Comparison of ENCODE assay signal across 8 mouse cellular contexts in genomic region chr6:118010756-118011615, GRCm38 (mm10). TPM values are rescaled to one million over a fixed set of nuclear protein-coding genes. Genes with fewer than 3 reads are reported as not detected.
A peak's percentile ranks its signal among the peaks of the same experiment; 100 is the strongest.
DNase-seq lines count a peak whose midpoint lies in the region; ATAC-seq and TF ChIP-seq lines count a peak whose summit lies in the region.

Rasgef1a (plus strand) TSS chr6:118011438.

- H3K4me2 ChIP-seq in heart, embryonic 15.5 days, result peak within 1 kb of the TSS; percentile 95
- peak within 1 kb of the TSS; percentile 88 for H3K4me2 ChIP-seq in hindbrain, embryonic 11.5 days (replicated peaks; ENCODE audit: low read depth, low read length)
- peak within 1 kb of the TSS; percentile 69 for H3K4me2 ChIP-seq in limb, embryonic 14.5 days (replicated peaks; ENCODE audit: low read depth, low read length, severe bottlenecking)

- ATAC-seq in heart, embryonic 15.5 days (replicated peaks; ENCODE audit: insufficient number of reproducible peaks, insufficient read depth, low FRiP score, low read depth), result no peak
- peak; percentile 54 for ATAC-seq in hindbrain, embryonic 11.5 days (ENCODE audit: low FRiP score)
- no peak for ATAC-seq in limb, embryonic 14.5 days (ENCODE audit: low FRiP score, low read depth)

- TF ChIP-seq POLR2A in limb, embryonic 14.5 days (IDR thresholded peaks at IDR 0.05; ENCODE audit: borderline replicate concordance, extremely low read depth, insufficient read depth, insufficient read length), result no peak

- H3K9ac ChIP-seq in heart, embryonic 15.5 days, result peak within 1 kb of the TSS; percentile 52; the same call in 1 of the 2 replicates
- H3K9ac ChIP-seq in hindbrain, embryonic 11.5 days (ENCODE audit: low read depth, low read length), result peak within 1 kb of the TSS; percentile 42; the same call in 1 of the 2 replicates
- H3K9ac ChIP-seq in limb, embryonic 14.5 days (ENCODE audit: low read depth, low read length, severe bottlenecking), result no peak within 1 kb of the TSS

- 10% methylated on average over 68 of the region's 70 CpGs for WGBS in heart, embryonic 15.5 days
- 15% methylated on average over 50 of the region's 70 CpGs for WGBS in hindbrain, embryonic 11.5 days
- WGBS in limb, embryonic 14.5 days, result 20% methylated on average over 34 of the region's 70 CpGs

- no peak for DNase-seq in heart, postnatal 10 days
- DNase-seq in cerebellum, adult 8-10 months, result peak; percentile 56
- peak; percentile 35 for DNase-seq in hindbrain, embryonic 11.5 days (ENCODE audit: low spot score)
- DNase-seq in limb, embryonic 14.5 days (ENCODE audit: low spot score), result no peak
- peak; percentile 37 to 40 for DNase-seq in right cerebral cortex, postnatal 36 days (ENCODE audit: low spot score in 2 of 2)
- no peak for DNase-seq in thymus, postnatal 4 days
- no peak for DNase-seq in thymus, postnatal 14 days

- no peaks in the 10 kb centered on the region for H3K9me3 ChIP-seq in heart, embryonic 15.5 days (replicated peaks)
- H3K9me3 ChIP-seq in hindbrain, embryonic 11.5 days (ENCODE audit: control insufficient read depth, low read length), result no peaks in the 10 kb centered on the region
- no peaks in the 10 kb centered on the region for H3K9me3 ChIP-seq in limb, embryonic 14.5 days (ENCODE audit: control insufficient read depth, low read length)

- no peak within 1 kb of the TSS for H3K27ac ChIP-seq in heart, embryonic 15.5 days
- H3K27ac ChIP-seq in hindbrain, embryonic 11.5 days (ENCODE audit: low read depth, low read length), result no peak within 1 kb of the TSS
- H3K27ac ChIP-seq in limb, embryonic 14.5 days (replicated peaks; ENCODE audit: low read depth, low read length), result no peak within 1 kb of the TSS

- no peaks in the 10 kb centered on the region for H3K36me3 ChIP-seq in heart, embryonic 15.5 days
- no peaks in the 10 kb centered on the region for H3K36me3 ChIP-seq in hindbrain, embryonic 11.5 days (ENCODE audit: control insufficient read depth, insufficient read depth, low read length)
- H3K36me3 ChIP-seq in limb, embryonic 14.5 days (ENCODE audit: control insufficient read depth, insufficient read depth, low read length), result no peaks in the 10 kb centered on the region

- peak within 1 kb of the TSS; percentile 51 for H3K4me3 ChIP-seq in heart, embryonic 15.5 days
- H3K4me3 ChIP-seq in hindbrain, embryonic 11.5 days (ENCODE audit: low read depth, low read length), result peak within 1 kb of the TSS; percentile 42
- peak within 1 kb of the TSS; percentile 37 for H3K4me3 ChIP-seq in limb, embryonic 14.5 days (replicated peaks; ENCODE audit: low read length)

- intact Hi-C loops in heart, postnatal 10 days (cut with DNase I), result no loop called here

- H3K27me3 ChIP-seq in heart, embryonic 15.5 days, result peaks cover 56% of the 10 kb centered on the region
- peaks cover 23% of the 10 kb centered on the region for H3K27me3 ChIP-seq in hindbrain, embryonic 11.5 days (ENCODE audit: control insufficient read depth, insufficient read depth, low read length)
- H3K27me3 ChIP-seq in limb, embryonic 14.5 days (ENCODE audit: control insufficient read depth, insufficient read depth, low read length), result peaks cover 35% of the 10 kb centered on the region

- H3K4me1 ChIP-seq in heart, embryonic 15.5 days (replicated peaks), result peaks cover 9% of the 10 kb centered on the region
- 0 out of 2 replicates have a peak, but pooled peaks cover under 1% of the 10 kb centered on the region for H3K4me1 ChIP-seq in hindbrain, embryonic 11.5 days (replicated peaks; ENCODE audit: control insufficient read depth, insufficient read depth, low read length)
- H3K4me1 ChIP-seq in limb, embryonic 14.5 days (ENCODE audit: control insufficient read depth, insufficient read depth, low read length), result no peaks in the 10 kb centered on the region

RNA-seq across cellular contexts. Expression of gene Rasgef1a, which starts in this region (rescaled TPM):
- polyA plus RNA-seq in heart, embryonic 15.5 days (2015; fragmentation: Nextera tagmentation; extraction: Ambion mirVana), result 0.53 and 0.65 TPM in 2 replicates
- under 1 TPM; 0.10 to 0.37 TPM for total RNA-seq in heart, postnatal 10 days (2021)
- polyA plus RNA-seq in hindbrain, embryonic 11.5 days (2014; fragmentation: Nextera tagmentation; extraction: Ambion mirVana), result not detected in 2 replicates
- polyA plus RNA-seq in limb, embryonic 14.5 days (2012; rRNA removed), result 0.15 and 0.28 TPM in 2 replicates
- not detected in 2 replicates for polyA plus RNA-seq in limb, embryonic 14.5 days (2014; fragmentation: Nextera tagmentation; extraction: Ambion mirVana)

Comparison
In these comparisons a context has a peak if more than half of its experiments do, and no peak if none do; other contexts are left out.
1. Peak in DNase-seq, ATAC-seq, H3K4me3 ChIP-seq, H3K9ac ChIP-seq and H3K4me2 ChIP-seq in hindbrain, embryonic 11.5 days; RNA of the gene not detected or under 1 TPM.
2. DNase-seq: peak in cerebellum, adult 8-10 months (single experiment) and right cerebral cortex, postnatal 36 days (2 of 2); none in heart, postnatal 10 days (0 of 2), limb, embryonic 14.5 days (single experiment), thymus, postnatal 4 days (single experiment) and thymus, postnatal 14 days (single experiment).
3. Peak in every context shown above with its lines, with median percentiles within 50 percentile points of each other: H3K4me2 ChIP-seq and H3K4me3 ChIP-seq.